Mouse (Mus musculus) retina, embryonic 14.5 days (tissue): ENCODE data around the gene Ddx60.

Source experiments
- DNase-seq: peaks from one replicate; pipeline ENCODE4 v3.0.0-alpha.2; 2015; ENCODE audit warnings: low spot score

The Ddx60 gene

GRCm38 (mm10) chr8:61985703-61986475 is 58.0 kb downstream of the Ddx60 start:
- no peak for DNase-seq

GRCm38 (mm10) chr8:61989464-61989863 is 61.6 kb downstream of the Ddx60 start:
- DNase-seq, result peak; percentile 14

GRCm38 (mm10) chr8:61992796-61993195 is 64.9 kb downstream of the Ddx60 start:
- DNase-seq, result no peak

GRCm38 (mm10) chr8:61997125-61997524 is 69.2 kb downstream of the Ddx60 start:
- no peak for DNase-seq

GRCm38 (mm10) chr8:62014166-62014565 is 86.3 kb downstream of the Ddx60 start:
- DNase-seq, result no peak

GRCm38 (mm10) chr8:62014582-62014981 is 86.7 kb downstream of the Ddx60 start:
- no peak for DNase-seq

GRCm38 (mm10) chr8:62034351-62034750 is 106.5 kb downstream of the Ddx60 start:
- no peak for DNase-seq

- DNase-seq, result peak; percentile 16
Observed at GRCm38 (mm10) chr8:62046809-62047208, 118.9 kb downstream of the Ddx60 start.

- peak; percentile 51 for DNase-seq
Observed at GRCm38 (mm10) chr8:62060357-62060756, 132.5 kb downstream of the Ddx60 start.

GRCm38 (mm10) chr8:62068305-62068704 is 140.4 kb downstream of the Ddx60 start:
- DNase-seq, result no peak

- DNase-seq, result peak; percentile 85
Observed at GRCm38 (mm10) chr8:62080195-62080802, 152.4 kb downstream of the Ddx60 start.

- no peak for DNase-seq
Observed at GRCm38 (mm10) chr8:62081804-62082203, 153.9 kb downstream of the Ddx60 start.
